Mouse (Mus musculus) cortical plate, adult 2 months (tissue): ENCODE data around the gene Sytl3.
"Not testable (repeated sequence)": the region's sequence is repeated elsewhere in the genome, so short reads cannot be mapped to it uniquely, and the experiment has no call there.

Experiments used
- CTCF ChIP-seq: fragments of 200-500 bp; IDR thresholded peaks from 2 replicates; pipeline ENCODE4 v1.5.1; 2011; ENCODE audit warnings: mild to moderate bottlenecking, control low read depth, low read length; ENCODE audit not compliant: insufficient read depth; ENCODE audit errors: extremely low read depth
- POLR2A ChIP-seq: fragments of 200-500 bp; IDR thresholded peaks from 2 replicates; pipeline ENCODE4 v1.6.1; 2011; ENCODE audit warnings: mild to moderate bottlenecking, low read length, control low read depth; ENCODE audit not compliant: insufficient read depth; ENCODE audit errors: extremely low read depth

GRCm38 (mm10) chr17:6697224-6697775, 38.4 kb downstream of the Sytl3 start:
- TF ChIP-seq CTCF, POLR2A: not testable (repeated sequence)
